8 mouse cellular contexts compared by ENCODE assay signal in genomic region chr17:31433978-31434797, GRCm38 (mm10). TPM values are rescaled to one million over a fixed set of nuclear protein-coding genes. Genes with fewer than 3 reads are reported as not detected.
A peak's percentile ranks its signal among the peaks of the same experiment; 100 is the strongest.
DNase-seq lines count a peak whose midpoint lies in the region; ATAC-seq lines count a peak whose summit lies in the region.

No protein-coding gene starts in this region.

- H3K27me3 ChIP-seq in hindbrain, embryonic 13.5 days, result peaks cover 6% of the 10 kb centered on the region
- no peaks in the 10 kb centered on the region for H3K27me3 ChIP-seq in limb, embryonic 13.5 days
- H3K27me3 ChIP-seq in neural tube, embryonic 15.5 days (replicated peaks), result no peaks in the 10 kb centered on the region

- intact Hi-C loops in left cerebral cortex, postnatal 25 days (cut with DNase I), result no loop called here

- 14% methylated on average over 16 of the region's 16 CpGs for WGBS in hindbrain, embryonic 13.5 days
- WGBS in limb, embryonic 13.5 days, result 12% methylated on average over 16 of the region's 16 CpGs
- 12% methylated on average over 16 of the region's 16 CpGs for WGBS in neural tube, embryonic 15.5 days

- peak overlapping the region; percentile 62 for H3K9ac ChIP-seq in hindbrain, embryonic 13.5 days
- H3K9ac ChIP-seq in limb, embryonic 13.5 days, result peak overlapping the region; percentile 53
- H3K9ac ChIP-seq in neural tube, embryonic 15.5 days (replicated peaks), result no peak overlapping the region; the same call in 1 of the 2 replicates

- peak; percentile 36 for DNase-seq in embryo, embryonic 10 days (ENCODE audit: low spot score)
- no peak for DNase-seq in embryo, embryonic 10.5 days (ENCODE audit: low spot score)
- DNase-seq in c-Kit-positive CD71-positive TER-119-positive erythroid progenitor cells, embryonic 14.5 days (ENCODE audit: low spot score), result no peak
- no peak for DNase-seq in left cerebral cortex, postnatal 25 days (ENCODE audit: low spot score in 2 of 2)
- DNase-seq in layer of hippocampus, adult 11-12 months (ENCODE audit: low spot score), result no peak

- no peak overlapping the region for H3K4me3 ChIP-seq in hindbrain, embryonic 13.5 days
- 0 out of 2 replicates have a peak overlapping the region, but pooled peaks have one; percentile 21 for H3K4me3 ChIP-seq in limb, embryonic 13.5 days
- no peak overlapping the region; the same call in 1 of the 2 replicates for H3K4me3 ChIP-seq in neural tube, embryonic 15.5 days (replicated peaks)

- ATAC-seq in hindbrain, embryonic 13.5 days (ENCODE audit: low FRiP score), result no peak
- ATAC-seq in limb, embryonic 13.5 days (ENCODE audit: low FRiP score, low read depth), result no peak
- peak; percentile 45; the same call in 1 of the 2 replicates for ATAC-seq in neural tube, embryonic 15.5 days (ENCODE audit: low FRiP score)

- peaks cover 6% of the 10 kb centered on the region; the same call in 1 of the 2 replicates for H3K9me3 ChIP-seq in hindbrain, embryonic 13.5 days
- H3K9me3 ChIP-seq in limb, embryonic 13.5 days, result peaks cover 5% of the 10 kb centered on the region
- no peaks in the 10 kb centered on the region for H3K9me3 ChIP-seq in neural tube, embryonic 15.5 days (replicated peaks)

- peaks cover 22% of the 10 kb centered on the region for H3K36me3 ChIP-seq in hindbrain, embryonic 13.5 days
- H3K36me3 ChIP-seq in limb, embryonic 13.5 days, result peaks cover 15% of the 10 kb centered on the region
- H3K36me3 ChIP-seq in neural tube, embryonic 15.5 days, result peaks cover 10% of the 10 kb centered on the region

- H3K27ac ChIP-seq in hindbrain, embryonic 13.5 days, result peak overlapping the region; percentile 70
- H3K27ac ChIP-seq in limb, embryonic 13.5 days, result peak overlapping the region; percentile 56; the same call in 1 of the 2 replicates
- peak overlapping the region; percentile 66 for H3K27ac ChIP-seq in neural tube, embryonic 15.5 days (replicated peaks)

- H3K4me1 ChIP-seq in hindbrain, embryonic 13.5 days (replicated peaks), result peaks cover 41% of the 10 kb centered on the region
- H3K4me1 ChIP-seq in limb, embryonic 13.5 days, result peaks cover 36% of the 10 kb centered on the region
- H3K4me1 ChIP-seq in neural tube, embryonic 15.5 days, result peaks cover 35% of the 10 kb centered on the region

- peak overlapping the region; percentile 26; the same call in 1 of the 2 replicates for H3K4me2 ChIP-seq in hindbrain, embryonic 13.5 days
- H3K4me2 ChIP-seq in limb, embryonic 13.5 days (replicated peaks), result peak overlapping the region; percentile 57
- peak overlapping the region; percentile 41 for H3K4me2 ChIP-seq in neural tube, embryonic 15.5 days

RNA-seq across cellular contexts. Expression of gene Pde9a, which starts 48.2 kb away (rescaled TPM):
- polyA plus RNA-seq in hindbrain, embryonic 13.5 days (2015; fragmentation: Nextera tagmentation; extraction: Ambion mirVana), result 36.7 and 37.8 TPM in 2 replicates
- polyA plus RNA-seq in limb, embryonic 13.5 days (2015; fragmentation: Nextera tagmentation; extraction: Ambion mirVana), result 32.2 and 32.5 TPM in 2 replicates
- 24.9 and 25.8 TPM in 2 replicates for polyA plus RNA-seq in neural tube, embryonic 15.5 days (2015; fragmentation: Nextera tagmentation; extraction: Ambion mirVana)
- total RNA-seq in left cerebral cortex, postnatal 25 days (2021), result 10 to 100 TPM; 23.5 to 24.8 TPM
